Mouse (Mus musculus): ENCODE measurements at regions not wholly inside any gene's neighbourhood (a gene's known extent, or its start where the extent isn't known, plus 50 kb on each side); places are given as distances from the start of the nearest gene placed in this dataset.

- Histone ChIP-seq H3K27ac (ENCODE audit: low read length) (no peak overlapping the region), H3K27me3 (replicated peaks; ENCODE audit: control insufficient read depth, insufficient read depth, low read length) (peaks cover 75% of the 10 kb centered on the region), H3K36me3 (ENCODE audit: control insufficient read depth, insufficient read depth, low read length) (no peaks in the 10 kb centered on the region), H3K4me1 (ENCODE audit: control insufficient read depth, insufficient read depth, low read length) (0 out of 2 replicates have a peak, but pooled peaks cover 3% of the 10 kb centered on the region), H3K9ac (ENCODE audit: low read depth, low read length) (no peak overlapping the region), H3K9me3 (ENCODE audit: control insufficient read depth, low read length) (no peaks in the 10 kb centered on the region), H3K4me2 (ENCODE audit: low read depth, low read length) (no peak overlapping the region), H3K4me3 (ENCODE audit: low read length) (no peak overlapping the region)
- ATAC-seq = no peak
- 3% methylated on average over 8 of the region's 8 CpGs for WGBS
Measured at GRCm38 (mm10) chr13:83716711-83717171, 212.9 kb downstream of the Mef2c start.

- Histone ChIP-seq H3K9ac (ENCODE audit: low read depth, low read length) (no peak overlapping the region), H3K4me2 (ENCODE audit: low read depth, low read length) (no peak overlapping the region), H3K27ac (ENCODE audit: low read length) (no peak overlapping the region), H3K27me3 (replicated peaks; ENCODE audit: control insufficient read depth, insufficient read depth, low read length) (peaks cover 82% of the 10 kb centered on the region), H3K9me3 (ENCODE audit: control insufficient read depth, low read length) (no peaks in the 10 kb centered on the region), H3K4me3 (ENCODE audit: low read length) (no peak overlapping the region), H3K36me3 (ENCODE audit: control insufficient read depth, insufficient read depth, low read length) (no peaks in the 10 kb centered on the region), H3K4me1 (ENCODE audit: control insufficient read depth, insufficient read depth, low read length) (0 out of 2 replicates have a peak, but pooled peaks cover 3% of the 10 kb centered on the region)
- no peak for ATAC-seq
- 11% methylated on average over 4 of the region's 4 CpGs for WGBS
Measured at GRCm38 (mm10) chr13:83717686-83718210, 213.9 kb downstream of the Mef2c start.

DNA sequence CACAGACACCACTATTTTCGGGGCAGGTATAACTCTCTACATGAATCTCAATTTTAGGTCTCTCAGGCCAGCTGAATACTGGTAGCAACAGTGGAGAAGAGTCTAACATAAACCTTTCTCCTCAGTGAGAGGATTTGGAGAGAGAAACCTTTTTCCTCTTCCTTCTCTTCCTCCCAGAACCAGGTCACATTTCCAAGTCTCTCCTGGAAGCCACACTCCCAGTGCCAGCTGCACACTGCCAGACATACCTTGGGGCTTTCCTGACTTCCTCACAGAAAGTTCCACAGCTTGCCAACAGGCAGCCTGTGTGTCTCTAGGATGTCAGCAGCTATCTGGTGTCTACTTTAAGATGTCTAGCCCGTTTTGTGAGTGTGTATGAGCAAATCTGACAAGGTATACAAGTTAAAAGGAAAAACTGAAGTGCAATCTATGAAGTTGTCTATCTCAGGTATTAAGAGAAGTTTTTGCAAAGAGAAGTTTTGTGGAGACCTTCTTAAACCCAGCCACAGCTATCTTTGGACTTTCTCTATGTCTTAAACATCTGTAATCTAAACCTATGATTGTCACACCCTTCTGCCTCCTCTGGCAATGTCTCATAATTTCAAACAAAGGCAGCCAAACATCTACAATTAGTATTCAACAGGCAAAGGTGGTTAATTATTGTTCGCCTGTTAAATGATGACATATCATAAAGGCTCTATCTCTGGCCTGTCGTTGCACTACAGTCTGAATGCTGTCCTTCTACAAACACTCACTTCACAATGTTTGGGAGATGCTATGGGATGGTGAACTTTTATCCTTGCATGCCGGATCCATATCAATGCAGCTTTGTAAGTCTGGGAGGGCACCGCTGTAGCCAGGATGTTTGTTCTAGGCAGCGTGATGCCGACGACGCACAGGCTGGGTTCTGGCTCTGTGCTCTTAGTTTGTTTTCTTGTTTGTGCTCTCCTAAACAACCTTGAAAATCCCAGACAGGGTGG lies 214.9 kb downstream of the Mef2c start:
- H3K4me2 ChIP-seq (ENCODE audit: low read depth, low read length) = no peak overlapping the region
- H3K36me3 ChIP-seq (ENCODE audit: control insufficient read depth, insufficient read depth, low read length) = no peaks in the 10 kb centered on the region
- no peaks in the 10 kb centered on the region for H3K9me3 ChIP-seq (ENCODE audit: control insufficient read depth, low read length)
- peaks cover 86% of the 10 kb centered on the region for H3K27me3 ChIP-seq (replicated peaks; ENCODE audit: control insufficient read depth, insufficient read depth, low read length)
- 0 out of 2 replicates have a peak, but pooled peaks cover 3% of the 10 kb centered on the region for H3K4me1 ChIP-seq (ENCODE audit: control insufficient read depth, insufficient read depth, low read length)
- WGBS = 6% methylated on average over 10 of the region's 10 CpGs
- H3K27ac ChIP-seq (ENCODE audit: low read length) = no peak overlapping the region
- no peak overlapping the region for H3K4me3 ChIP-seq (ENCODE audit: low read length)
- no peak for ATAC-seq
- H3K9ac ChIP-seq (ENCODE audit: low read depth, low read length) = no peak overlapping the region

- H3K4me1 ChIP-seq (ENCODE audit: control insufficient read depth, insufficient read depth, low read length) = 0 out of 2 replicates have a peak, but pooled peaks cover 3% of the 10 kb centered on the region
- ATAC-seq = no peak
- H3K27ac ChIP-seq (ENCODE audit: low read length) = no peak overlapping the region
- H3K9ac ChIP-seq (ENCODE audit: low read depth, low read length) = no peak overlapping the region
- WGBS = 4% methylated on average over 24 of the region's 24 CpGs
- H3K9me3 ChIP-seq (ENCODE audit: control insufficient read depth, low read length) = no peaks in the 10 kb centered on the region
- peaks cover 85% of the 10 kb centered on the region for H3K27me3 ChIP-seq (replicated peaks; ENCODE audit: control insufficient read depth, insufficient read depth, low read length)
- H3K36me3 ChIP-seq (ENCODE audit: control insufficient read depth, insufficient read depth, low read length) = no peaks in the 10 kb centered on the region
- no peak overlapping the region for H3K4me3 ChIP-seq (ENCODE audit: low read length)
- H3K4me2 ChIP-seq (ENCODE audit: low read depth, low read length) = no peak overlapping the region
Measured at GRCm38 (mm10) chr13:83719635-83720291, 215.9 kb downstream of the Mef2c start.

GRCm38 (mm10) chr13:83720352-83720751 lies 216.5 kb downstream of the Mef2c start:
- Histone ChIP-seq H3K36me3 (ENCODE audit: control insufficient read depth, insufficient read depth, low read length) (no peaks in the 10 kb centered on the region), H3K4me3 (ENCODE audit: low read length) (no peak overlapping the region), H3K27ac (ENCODE audit: low read length) (no peak overlapping the region), H3K4me1 (ENCODE audit: control insufficient read depth, insufficient read depth, low read length) (0 out of 2 replicates have a peak, but pooled peaks cover 3% of the 10 kb centered on the region), H3K27me3 (replicated peaks; ENCODE audit: control insufficient read depth, insufficient read depth, low read length) (peaks cover 84% of the 10 kb centered on the region), H3K9ac (ENCODE audit: low read depth, low read length) (no peak overlapping the region), H3K9me3 (ENCODE audit: control insufficient read depth, low read length) (no peaks in the 10 kb centered on the region), H3K4me2 (ENCODE audit: low read depth, low read length) (no peak overlapping the region)
- no peak for ATAC-seq
- 2% methylated on average over 12 of the region's 12 CpGs for WGBS

GRCm38 (mm10) chr13:83720883-83721371 lies 217.1 kb downstream of the Mef2c start:
- WGBS = under 1% methylated on average over 30 of the region's 30 CpGs
- Histone ChIP-seq H3K9ac (ENCODE audit: low read depth, low read length) (no peak overlapping the region), H3K36me3 (ENCODE audit: control insufficient read depth, insufficient read depth, low read length) (no peaks in the 10 kb centered on the region), H3K4me1 (ENCODE audit: control insufficient read depth, insufficient read depth, low read length) (0 out of 2 replicates have a peak, but pooled peaks cover 3% of the 10 kb centered on the region), H3K27ac (ENCODE audit: low read length) (no peak overlapping the region), H3K4me3 (ENCODE audit: low read length) (peak overlapping the region; percentile 16), H3K9me3 (ENCODE audit: control insufficient read depth, low read length) (no peaks in the 10 kb centered on the region), H3K27me3 (replicated peaks; ENCODE audit: control insufficient read depth, insufficient read depth, low read length) (peaks cover 85% of the 10 kb centered on the region), H3K4me2 (ENCODE audit: low read depth, low read length) (no peak overlapping the region)
- ATAC-seq = 0 out of 2 replicates have a peak, but pooled peaks have one; percentile 42

DNA sequence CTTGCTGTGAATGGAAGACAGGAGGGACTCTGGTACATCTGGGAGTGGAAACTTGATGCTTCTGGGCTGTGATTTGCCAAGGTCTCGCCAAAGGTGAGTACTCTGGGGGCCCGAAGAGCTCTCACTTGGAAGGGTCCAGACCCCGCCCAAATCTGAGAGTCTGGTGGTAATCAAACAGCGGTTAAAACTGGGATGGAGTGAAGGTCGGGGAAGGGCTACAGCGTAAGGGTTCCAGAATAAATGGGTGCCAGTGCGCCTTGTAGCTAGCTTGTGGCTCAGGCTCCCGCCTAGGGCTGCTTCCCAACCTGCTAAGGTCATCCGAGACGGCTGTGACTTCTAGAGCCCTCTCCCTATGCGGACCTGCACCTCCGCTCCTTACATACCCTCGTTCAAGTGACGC lies 217.7 kb downstream of the Mef2c start:
- Histone ChIP-seq H3K9me3 (ENCODE audit: control insufficient read depth, low read length) (no peaks in the 10 kb centered on the region), H3K27ac (ENCODE audit: low read length) (no peak overlapping the region), H3K36me3 (ENCODE audit: control insufficient read depth, insufficient read depth, low read length) (no peaks in the 10 kb centered on the region), H3K4me3 (ENCODE audit: low read length) (no peak overlapping the region), H3K9ac (ENCODE audit: low read depth, low read length) (no peak overlapping the region), H3K4me2 (ENCODE audit: low read depth, low read length) (no peak overlapping the region), H3K27me3 (replicated peaks; ENCODE audit: control insufficient read depth, insufficient read depth, low read length) (peaks cover 83% of the 10 kb centered on the region), H3K4me1 (ENCODE audit: control insufficient read depth, insufficient read depth, low read length) (0 out of 2 replicates have a peak, but pooled peaks cover 3% of the 10 kb centered on the region)
- 3% methylated on average over 14 of the region's 14 CpGs for WGBS
- ATAC-seq = no peak

GRCm38 (mm10) chr13:83722241-83722640 lies 218.4 kb downstream of the Mef2c start:
- no peak overlapping the region for H3K4me2 ChIP-seq (ENCODE audit: low read depth, low read length)
- H3K27me3 ChIP-seq (replicated peaks; ENCODE audit: control insufficient read depth, insufficient read depth, low read length) = peaks cover 84% of the 10 kb centered on the region
- H3K4me1 ChIP-seq (ENCODE audit: control insufficient read depth, insufficient read depth, low read length) = 0 out of 2 replicates have a peak, but pooled peaks cover 3% of the 10 kb centered on the region
- no peak overlapping the region for H3K27ac ChIP-seq (ENCODE audit: low read length)
- ATAC-seq = no peak
- no peaks in the 10 kb centered on the region for H3K36me3 ChIP-seq (ENCODE audit: control insufficient read depth, insufficient read depth, low read length)
- WGBS = 4% methylated on average over 7 of the region's 7 CpGs
- no peak overlapping the region for H3K9ac ChIP-seq (ENCODE audit: low read depth, low read length)
- H3K9me3 ChIP-seq (ENCODE audit: control insufficient read depth, low read length) = no peaks in the 10 kb centered on the region
- no peak overlapping the region for H3K4me3 ChIP-seq (ENCODE audit: low read length)

DNA sequence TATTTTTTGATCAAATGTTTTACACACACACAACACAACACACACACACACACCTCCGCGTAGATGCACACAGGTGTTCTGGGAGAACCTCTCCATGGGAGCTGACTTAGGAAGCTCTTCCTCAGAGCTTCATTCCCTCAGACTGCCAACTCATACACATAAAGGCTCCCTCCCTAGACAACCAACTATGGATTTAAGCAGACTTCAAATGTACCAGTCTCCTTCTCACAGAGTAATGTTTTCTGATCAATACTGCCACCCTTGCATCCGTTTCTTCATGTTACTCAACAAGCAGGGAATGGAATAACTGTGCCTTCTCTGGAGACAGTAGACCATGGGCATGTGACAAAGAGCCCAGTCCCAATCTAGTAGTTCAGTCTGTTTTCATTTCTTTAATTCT lies 219.0 kb downstream of the Mef2c start:
- Histone ChIP-seq H3K4me3 (ENCODE audit: low read length) (no peak overlapping the region), H3K4me1 (ENCODE audit: control insufficient read depth, insufficient read depth, low read length) (0 out of 2 replicates have a peak, but pooled peaks cover 3% of the 10 kb centered on the region), H3K27ac (ENCODE audit: low read length) (no peak overlapping the region), H3K9me3 (ENCODE audit: control insufficient read depth, low read length) (no peaks in the 10 kb centered on the region), H3K36me3 (ENCODE audit: control insufficient read depth, insufficient read depth, low read length) (no peaks in the 10 kb centered on the region), H3K27me3 (replicated peaks; ENCODE audit: control insufficient read depth, insufficient read depth, low read length) (peaks cover 84% of the 10 kb centered on the region), H3K9ac (ENCODE audit: low read depth, low read length) (no peak overlapping the region), H3K4me2 (ENCODE audit: low read depth, low read length) (no peak overlapping the region)
- ATAC-seq = no peak
- 3% methylated on average over 3 of the region's 3 CpGs for WGBS
